Mouse (Mus musculus): ENCODE data around the gene Ncor2.

- no peak for TF ChIP-seq TCF12 (IDR thresholded peaks at IDR 0.05; ENCODE audit: low read depth, low read length)
- TF ChIP-seq POLR2A (IDR thresholded peaks at IDR 0.05; ENCODE audit: control insufficient read depth in 1 of 2, insufficient read depth in 1 of 2, low read depth in 1 of 2, low read length in 2 of 2, poor library complexity in 1 of 2), result no peak
- no peak for TF ChIP-seq CTCF (IDR thresholded peaks at IDR 0.05 in 2 of 3, conservative IDR thresholded peaks at IDR 0.05 in 1 of 3; ENCODE audit: control insufficient read depth in 1 of 3, insufficient read depth in 1 of 3, low read depth in 2 of 3, low read length in 3 of 3, poor library complexity in 1 of 3, severe bottlenecking in 1 of 3)
- no peak for TF ChIP-seq ZC3H11A (IDR thresholded peaks at IDR 0.05; ENCODE audit: low read depth, low read length)
- no peak for TF ChIP-seq USF1 (IDR thresholded peaks at IDR 0.05; ENCODE audit: low read depth, low read length)
These were observed 76.1 kb downstream of the Ncor2 start for GRCm38 (mm10) chr5:125102907-125103306.
